ENCODE assay signal across 22 mouse cellular contexts in the genomic region with DNA sequence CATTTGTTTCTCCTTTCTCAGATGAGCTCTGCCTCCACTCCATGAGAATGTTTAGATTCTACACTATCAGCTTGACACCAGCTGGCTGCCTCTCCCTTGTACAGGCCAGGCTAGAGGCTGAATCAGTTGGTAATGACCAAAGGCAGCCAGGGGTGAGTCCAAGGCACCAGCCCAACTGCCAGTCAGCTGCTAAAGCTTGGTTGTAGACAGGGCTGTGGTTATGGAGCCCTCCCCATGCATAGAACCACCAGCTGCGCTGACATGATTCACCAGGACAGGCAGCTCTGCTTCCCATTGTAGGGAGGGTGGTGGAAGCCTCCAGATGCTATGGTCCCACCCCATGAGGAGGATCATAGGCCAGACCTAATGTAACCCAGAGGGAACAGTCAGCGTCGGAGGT. TPM values are rescaled to one million over a fixed set of nuclear protein-coding genes. Genes with fewer than 3 reads are reported as not detected.
DNase-seq lines count a peak whose midpoint lies in the region; ATAC-seq and TF ChIP-seq lines count a peak whose summit lies in the region.
"Had no signal": no experiment of that assay in that cellular context is flagged by ENCODE, and none has a peak within 500 bp of the region (broad histone marks: within the 10 kb centered on the region; RNA-seq: fewer than 3 reads in every experiment).

No protein-coding gene starts in this region.

- no peak for DNase-seq in forebrain, embryonic 14.5 days (ENCODE audit: low spot score)
- DNase-seq in kidney, postnatal 4 days = no peak
- no peak for DNase-seq in embryo, embryonic 9.5 days (ENCODE audit: extremely low spot score)
- DNase-seq: adrenal gland, adult 2 months; B cell, adult 2 months; cerebellum, adult 9-11 months; gastrocnemius, postnatal 25 days; kidney, adult 2 months; kidney, postnatal 10 days; layer of hippocampus, adult 9-11 months; lung, embryonic 14.5 days; right cerebral cortex, postnatal 4 days had no signal

- H3K79me3 ChIP-seq in C2C12 (ENCODE audit: low read depth) = peaks cover 23% of the 10 kb centered on the region

- no peak overlapping the region for H3K4me3 ChIP-seq in forebrain, embryonic 14.5 days (ENCODE audit: low read depth, low read length)
- no peak overlapping the region for H3K4me3 ChIP-seq in forebrain, embryonic 13.5 days
- H3K4me3 ChIP-seq in megakaryocyte, embryonic 14.5 days (replicated peaks) = peak overlapping the region; percentile 9
- no peak overlapping the region for H3K4me3 ChIP-seq in C2C12 (ENCODE audit: insufficient read depth, poor library complexity, severe bottlenecking)
- H3K4me3 ChIP-seq in myocyte = no peak overlapping the region
- H3K4me3 ChIP-seq: left cerebral cortex, adult 2 months; liver, embryonic 12.5 days had no signal

- 0 out of 2 replicates have a peak overlapping the region, but pooled peaks have one; percentile 9 for H3K27ac ChIP-seq in forebrain, embryonic 14.5 days (ENCODE audit: low read depth, low read length)
- no peak overlapping the region; the same call in 1 of the 2 replicates for H3K27ac ChIP-seq in forebrain, embryonic 13.5 days
- H3K27ac ChIP-seq: left cerebral cortex, adult 2 months; liver, embryonic 12.5 days; macrophage; stomach, postnatal 0 days had no signal

- ATAC-seq in forebrain, embryonic 14.5 days = no peak
- no peak for ATAC-seq in forebrain, embryonic 13.5 days
- ATAC-seq in megakaryocyte, adult 5-6 weeks (ENCODE audit: poor library complexity, severe bottlenecking) = no peak
- ATAC-seq: inflammation-experienced regulatory T-cells, adult 6 months; liver, embryonic 12.5 days had no signal

- peaks cover 67% of the 10 kb centered on the region for H3K79me2 ChIP-seq in C2C12 (ENCODE audit: control insufficient read depth, insufficient read depth)
- peaks cover 30% of the 10 kb centered on the region for H3K79me2 ChIP-seq in myocyte (ENCODE audit: control insufficient read depth, insufficient read depth)

- no peak for TF ChIP-seq CTCF in C2C12 (IDR thresholded peaks at IDR 0.05; ENCODE audit: control insufficient read depth, insufficient read depth, insufficient read length)

- no peaks in the 10 kb centered on the region for H3K27me3 ChIP-seq in forebrain, embryonic 14.5 days (replicated peaks; ENCODE audit: control insufficient read depth, insufficient read depth, low read length)
- H3K27me3 ChIP-seq in forebrain, embryonic 13.5 days = no peaks in the 10 kb centered on the region
- no peaks in the 10 kb centered on the region for H3K27me3 ChIP-seq in megakaryocyte, embryonic 14.5 days (replicated peaks)
- H3K27me3 ChIP-seq in C2C12 (ENCODE audit: control insufficient read depth, insufficient read depth, insufficient read length) = no peaks in the 10 kb centered on the region
- no peaks in the 10 kb centered on the region for H3K27me3 ChIP-seq in myocyte (ENCODE audit: control insufficient read depth, insufficient read depth, insufficient read length)
- H3K27me3 ChIP-seq: liver, embryonic 12.5 days had no signal

- no peak overlapping the region for H3ac ChIP-seq in C2C12 (ENCODE audit: control insufficient read depth, insufficient read length, low read depth)
- H3ac ChIP-seq in myocyte (ENCODE audit: control insufficient read depth, insufficient read length) = no peak overlapping the region

- H3K9me3 ChIP-seq in forebrain, embryonic 14.5 days (replicated peaks; ENCODE audit: control insufficient read depth, low read length) = no peaks in the 10 kb centered on the region
- no peaks in the 10 kb centered on the region for H3K9me3 ChIP-seq in forebrain, embryonic 13.5 days (replicated peaks)
- H3K9me3 ChIP-seq in megakaryocyte, embryonic 14.5 days = no peaks in the 10 kb centered on the region
- H3K9me3 ChIP-seq: liver, embryonic 12.5 days had no signal

- peak; percentile 27 for TF ChIP-seq POLR2A in myocyte (IDR thresholded peaks at IDR 0.05; ENCODE audit: insufficient read length, low read depth)

- H3K4me2 ChIP-seq in forebrain, embryonic 14.5 days (ENCODE audit: low read length) = no peak overlapping the region
- H3K4me2 ChIP-seq in forebrain, embryonic 13.5 days = no peak overlapping the region
- peak overlapping the region; percentile 52 for H3K4me2 ChIP-seq in myocyte (ENCODE audit: low read depth)
- H3K4me2 ChIP-seq: liver, embryonic 12.5 days; lung, embryonic 14.5 days had no signal

- H3K4me1 ChIP-seq in forebrain, embryonic 14.5 days (ENCODE audit: control insufficient read depth, insufficient read depth, low read length) = peaks cover 3% of the 10 kb centered on the region; the same call in 1 of the 2 replicates
- peaks cover 40% of the 10 kb centered on the region for H3K4me1 ChIP-seq in forebrain, embryonic 13.5 days
- peaks cover 74% of the 10 kb centered on the region for H3K4me1 ChIP-seq in megakaryocyte, embryonic 14.5 days

- whole genome bisulfite sequencing in forebrain, embryonic 14.5 days = 81% methylated on average over 3 of the region's 3 CpGs
- 88% methylated on average over 3 of the region's 3 CpGs for WGBS in forebrain, embryonic 13.5 days

- peaks cover 34% of the 10 kb centered on the region; the same call in 1 of the 2 replicates for H3K36me3 ChIP-seq in forebrain, embryonic 14.5 days (ENCODE audit: control insufficient read depth, insufficient read depth, low read length)
- H3K36me3 ChIP-seq in forebrain, embryonic 13.5 days (ENCODE audit: poor library complexity, severe bottlenecking) = peaks cover 30% of the 10 kb centered on the region
- peaks cover 94% of the 10 kb centered on the region for H3K36me3 ChIP-seq in megakaryocyte, embryonic 14.5 days (replicated peaks; ENCODE audit: low read length)
- H3K36me3 ChIP-seq in C2C12 (ENCODE audit: control insufficient read depth, insufficient read depth) (peaks cover 61% of the 10 kb centered on the region), myocyte (ENCODE audit: control insufficient read depth, insufficient read depth) (peaks cover 9% of the 10 kb centered on the region)

- no peak overlapping the region for H3K9ac ChIP-seq in forebrain, embryonic 14.5 days (ENCODE audit: low read length)
- no peak overlapping the region for H3K9ac ChIP-seq in forebrain, embryonic 13.5 days
- H3K9ac ChIP-seq: liver, embryonic 12.5 days; lung, embryonic 14.5 days had no signal

TF ChIP-seq in C2C12, 6 proteins besides CTCF, POLR2A, EP300 and RAD21:
- TF ChIP-seq MAX (IDR thresholded peaks at IDR 0.05) = peak; percentile 79
- TF ChIP-seq MYOG (IDR thresholded peaks at IDR 0.05; ENCODE audit: control insufficient read depth, extremely low read depth, insufficient read length) = no peak
- TF ChIP-seq MYOD1 (IDR thresholded peaks at IDR 0.05; ENCODE audit: control insufficient read depth, insufficient read length, low read depth) = peak; percentile 86
TF ChIP-seq in C2C12: peak in this region for 2.

TF ChIP-seq in myocyte, 11 proteins besides CTCF, POLR2A, EP300 and RAD21:
- TF ChIP-seq TCF12 (IDR thresholded peaks at IDR 0.05; ENCODE audit: insufficient read depth, poor library complexity, severe bottlenecking) (peak; percentile 80), MYOD1 (IDR thresholded peaks at IDR 0.05; ENCODE audit: control insufficient read depth in 1 of 3, insufficient read length in 2 of 3, low read depth in 2 of 3) (peak; percentile 87 to 97 (median 95)), E2F4 (IDR thresholded peaks at IDR 0.05; ENCODE audit: insufficient read depth) (no peak), SRF (IDR thresholded peaks at IDR 0.05; ENCODE audit: control insufficient read depth, insufficient read length, low read depth) (peak; percentile 78), CEBPB (IDR thresholded peaks at IDR 0.05; ENCODE audit: insufficient read depth, poor library complexity, severe bottlenecking) (no peak), TCF3 (IDR thresholded peaks at IDR 0.05; ENCODE audit: insufficient read length, low read depth) (peak; percentile 85), USF1 (IDR thresholded peaks at IDR 0.05; ENCODE audit: low read depth) (no peak), MAX (IDR thresholded peaks at IDR 0.05; ENCODE audit: low read depth) (no peak), MYOG (IDR thresholded peaks at IDR 0.05; ENCODE audit: control insufficient read depth in 1 of 3, insufficient read depth in 1 of 3, insufficient read length in 2 of 3, low read depth in 2 of 3) (peak; percentile 81 to 97 (median 94)), REST (IDR thresholded peaks at IDR 0.05; ENCODE audit: insufficient read depth, insufficient read length) (no peak), POLR2AphosphoS2 (IDR thresholded peaks at IDR 0.05; ENCODE audit: insufficient read length, low read depth) (no peak)

RNA-seq across cellular contexts. Expression of gene Rai1, which starts 49.1 kb away (rescaled TPM):
- 26.4 and 28.5 TPM in 2 replicates for polyA plus RNA-seq in forebrain, embryonic 14.5 days (2014; fragmentation: Nextera tagmentation; extraction: Ambion mirVana)
- polyA plus RNA-seq in forebrain, embryonic 13.5 days (2015; fragmentation: Nextera tagmentation; extraction: Ambion mirVana) = 26.9 and 31.5 TPM in 2 replicates
- 46.9 and 62.9 TPM in 2 replicates for polyA plus RNA-seq in megakaryocyte, embryonic 14.5 days (2012; ENCODE audit: insufficient read depth, low replicate concordance)
- 13.9 and 14.2 TPM in 2 replicates for total RNA-seq in megakaryocyte, adult 5-6 weeks (2015)
- 7.8 TPM in 2 replicates for total RNA-seq in megakaryocyte, adult 5-6 weeks (2017)
- 24.9 TPM for polyA plus RNA-seq in C2C12 (2012; fragmentation: generic; extraction: Trizol)
- polyA plus RNA-seq in myocyte (2012; fragmentation: generic; extraction: Trizol) = 26.0 TPM
